Mouse (Mus musculus) stomach, postnatal 0 days (tissue): ENCODE data around the gene Gmeb2. TPM values are rescaled to one million over a fixed set of nuclear protein-coding genes. Genes with fewer than 3 reads are reported as not detected.

Experiments
- ATAC-seq: fragments of 200-750 bp; cut with Nextera tagmentation; 2 replicates; pipeline ENCODE4 v1.8.0; 2017; ENCODE audit not compliant: low FRiP score, low TSS enrichment
- DNase-seq: peaks from one replicate; pipeline ENCODE4 v3.0.0-alpha.2; 2016; ENCODE audit warnings: low spot score
- H3K27ac ChIP-seq: fragments of 300-500 bp; sonication (generic); replicated peaks from 2 replicates; pipeline ENCODE4 v1.5.1; 2014; ENCODE audit warnings: mild to moderate bottlenecking, control low read depth
- H3K27me3 ChIP-seq: fragments of 300-500 bp; sonication (generic); 2 replicates; pipeline ENCODE4 v1.6.1; 2014; ENCODE audit warnings: low read length; ENCODE audit not compliant: control insufficient read depth, insufficient read depth
- H3K36me3 ChIP-seq: fragments of 300-500 bp; sonication (generic); 2 replicates; pipeline ENCODE4 v1.6.1; 2014; ENCODE audit warnings: low read length, mixed read lengths; ENCODE audit not compliant: control insufficient read depth, insufficient read depth
- H3K4me1 ChIP-seq: fragments of 300-500 bp; sonication (generic); replicated peaks from 2 replicates; pipeline ENCODE4 v1.6.1; 2014; ENCODE audit warnings: antibody characterized with exemption; ENCODE audit not compliant: control insufficient read depth, insufficient read depth
- H3K4me2 ChIP-seq: fragments of 300-500 bp; sonication (generic); replicated peaks from 2 replicates; pipeline ENCODE4 v1.6.1; 2014; ENCODE audit warnings: low read depth, mild to moderate bottlenecking, control low read depth, moderate library complexity
- H3K4me3 ChIP-seq: fragments of 300-500 bp; sonication (generic); 2 replicates; pipeline ENCODE4 v1.5.1; 2014; ENCODE audit warnings: low read depth, low read length, control low read depth
- H3K9ac ChIP-seq: fragments of 300-500 bp; sonication (generic); 2 replicates; pipeline ENCODE4 v1.6.1; 2014; ENCODE audit warnings: mild to moderate bottlenecking, low read length, control low read depth, mixed read lengths
- H3K9me3 ChIP-seq: fragments of 300-500 bp; sonication (generic); 2 replicates; pipeline ENCODE4 v1.6.1; 2016; ENCODE audit warnings: low read length; ENCODE audit not compliant: control insufficient read depth
- CTCF ChIP-seq: IDR thresholded peaks from 2 replicates; pipeline ENCODE4 v1.5.1; 2016; ENCODE audit warnings: antibody characterized with exemption, low read depth, mild to moderate bottlenecking, moderate library complexity
- EP300 ChIP-seq: optimal IDR thresholded peaks from 2 replicates; pipeline ENCODE3; 2016; ENCODE audit warnings: antibody characterized with exemption
- whole genome bisulfite sequencing: fragments of 180-500 bp; shearing (Covaris S2); extraction: QIAGEN DNeasy Blood & Tissue Kit; methylation state at CpG from one replicate; pipeline ENCODE4 v1.1.7; 2014; 5-methylcytosine and 5-hydroxymethylcytosine counted together
- polyA plus RNA-seq: library from polyadenylated mRNA; unstranded; fragments of >200 nt; fragmentation: Nextera tagmentation; extraction: Ambion mirVana; gene quantifications from 2 replicates; pipeline ENCODE4 v1.2.1, GENCODE M21; 2015

The Gmeb2 gene
- polyA plus RNA-seq, 1 experiment from 2014 or later, result 4.9 TPM

- DNase-seq (peak; percentile 59), ATAC-seq (peak; percentile 71; the same call in 1 of the 2 replicates)
- TF ChIP-seq EP300 (no peak), CTCF (peak; percentile 72)
- 12% methylated on average over 30 of the region's 30 CpGs for WGBS
- Histone ChIP-seq H3K4me1 (no peaks in the 10 kb centered on the region), H3K27ac (no peak overlapping the region), H3K36me3 (no peaks in the 10 kb centered on the region), H3K4me3 (no peak overlapping the region), H3K9ac (no peak overlapping the region), H3K4me2 (0 out of 2 replicates have a peak overlapping the region, but pooled peaks have one; percentile 8), H3K27me3 (no peaks in the 10 kb centered on the region), H3K9me3 (no peaks in the 10 kb centered on the region)
Measured at GRCm38 (mm10) chr2:181307144-181307804, 19.4 kb upstream of the Gmeb2 start.

GRCm38 (mm10) chr2:181304944-181305343 lies 17.1 kb upstream of the Gmeb2 start:
- Histone ChIP-seq H3K36me3 (peaks cover 7% of the 10 kb centered on the region), H3K27me3 (no peaks in the 10 kb centered on the region), H3K9ac (no peak overlapping the region), H3K4me2 (no peak overlapping the region), H3K4me1 (no peaks in the 10 kb centered on the region), H3K9me3 (no peaks in the 10 kb centered on the region), H3K4me3 (no peak overlapping the region), H3K27ac (no peak overlapping the region)
- ATAC-seq, result no peak
- no peak for DNase-seq
- no peak for TF ChIP-seq EP300
- no peak for TF ChIP-seq CTCF
- 100% methylated on average over 1 of the region's 1 CpGs for WGBS

- no peak for TF ChIP-seq EP300
- TF ChIP-seq CTCF, result no peak
- no peak for DNase-seq
- WGBS, result 31% methylated on average over 3 of the region's 3 CpGs
Measured at GRCm38 (mm10) chr2:181302041-181302440, 14.2 kb upstream of the Gmeb2 start.

GRCm38 (mm10) chr2:181290937-181291336 lies 3.1 kb upstream of the Gmeb2 start:
- DNase-seq (no peak), ATAC-seq (no peak)
- Histone ChIP-seq H3K4me1 (no peaks in the 10 kb centered on the region), H3K36me3 (no peaks in the 10 kb centered on the region), H3K27me3 (no peaks in the 10 kb centered on the region), H3K9me3 (no peaks in the 10 kb centered on the region), H3K4me3 (no peak overlapping the region), H3K27ac (no peak overlapping the region), H3K4me2 (no peak overlapping the region), H3K9ac (no peak overlapping the region)
- TF ChIP-seq EP300, result no peak
- TF ChIP-seq CTCF, result no peak
- 74% methylated on average over 1 of the region's 1 CpGs for WGBS

More at GRCm38 (mm10) chr2:181302041-181302440, 14.2 kb upstream of the Gmeb2 start:
- Histone ChIP-seq H3K4me1 (no peaks in the 10 kb centered on the region), H3K9me3 (no peaks in the 10 kb centered on the region), H3K9ac (no peak overlapping the region), H3K27ac (no peak overlapping the region), H3K27me3 (no peaks in the 10 kb centered on the region), H3K36me3 (peaks cover 8% of the 10 kb centered on the region), H3K4me2 (no peak overlapping the region), H3K4me3 (no peak overlapping the region)
- ATAC-seq, result no peak

- H3K4me2 ChIP-seq, result peak overlapping the region; percentile 60
- ATAC-seq (no peak), DNase-seq (no peak)
- H3K27ac ChIP-seq, result no peak overlapping the region
- no peaks in the 10 kb centered on the region for H3K27me3 ChIP-seq
- peak overlapping the region; percentile 59 for H3K9ac ChIP-seq
- no peak for TF ChIP-seq EP300
- TF ChIP-seq CTCF, result no peak
- H3K4me3 ChIP-seq, result peak overlapping the region; percentile 73
- H3K36me3 ChIP-seq, result no peaks in the 10 kb centered on the region
- 70% methylated on average over 3 of the region's 3 CpGs for whole genome bisulfite sequencing
- no peaks in the 10 kb centered on the region for H3K9me3 ChIP-seq
- no peaks in the 10 kb centered on the region for H3K4me1 ChIP-seq
Measured at GRCm38 (mm10) chr2:181288691-181289090, 856 bp upstream of the Gmeb2 start.

- Histone ChIP-seq H3K36me3 (no peaks in the 10 kb centered on the region), H3K4me1 (no peaks in the 10 kb centered on the region), H3K4me2 (peak overlapping the region; percentile 62), H3K9ac (peak overlapping the region; percentile 91), H3K9me3 (no peaks in the 10 kb centered on the region), H3K27ac (peak overlapping the region; percentile 97), H3K27me3 (no peaks in the 10 kb centered on the region), H3K4me3 (peak overlapping the region; percentile 73)
- TF ChIP-seq EP300 (no peak), CTCF (no peak)
- ATAC-seq, result peak; percentile 89
- WGBS, result under 1% methylated on average over 34 of the region's 71 CpGs
- peak; percentile 90 for DNase-seq
Measured at GRCm38 (mm10) chr2:181287338-181287957, 387 bp downstream of the Gmeb2 start.
